Mouse (Mus musculus) spleen, adult 2 months (tissue): ENCODE data around the gene Ovol3. TPM values are rescaled to one million over a fixed set of nuclear protein-coding genes. Genes with fewer than 3 reads are reported as not detected.
A peak's percentile ranks its signal among the peaks of the same experiment; 100 is the strongest.
"Not testable (repeated sequence)": the region's sequence is repeated elsewhere in the genome, so short reads cannot be mapped to it uniquely, and the experiment has no call there.

Experiments
- DNase-seq, 2 experiments: peaks; one replicate each; pipeline versions ENCODE4 v3.0.0 to v3.0.0-alpha.2; 2012 to 2021; ENCODE audit warnings: low spot score in 2 of 2, low read depth in 1 of 2
- H3K27ac ChIP-seq: fragments of 200-500 bp; 2 replicates; pipeline ENCODE4 v1.5.1; 2012; ENCODE audit warnings: low read length, inconsistent platforms; ENCODE audit not compliant: insufficient read depth
- H3K27me3 ChIP-seq: fragments of 200-500 bp; 2 replicates; pipeline ENCODE4 v1.6.1; 2012; ENCODE audit warnings: mild to moderate bottlenecking, moderate library complexity, low read length, inconsistent platforms; ENCODE audit not compliant: control insufficient read depth, insufficient read depth
- H3K36me3 ChIP-seq: fragments of 200-500 bp; 2 replicates; pipeline ENCODE4 v1.6.1; 2012; ENCODE audit warnings: mild to moderate bottlenecking, low read length, inconsistent platforms; ENCODE audit not compliant: control insufficient read depth, insufficient read depth
- H3K4me1 ChIP-seq: fragments of 200-500 bp; 2 replicates; pipeline ENCODE4 v1.6.1; 2011; ENCODE audit warnings: inconsistent platforms; ENCODE audit not compliant: control insufficient read depth, insufficient read depth, insufficient read length
- H3K4me3 ChIP-seq: fragments of 200-500 bp; 2 replicates; pipeline ENCODE4 v1.5.1; 2011; ENCODE audit warnings: mild to moderate bottlenecking, inconsistent platforms; ENCODE audit not compliant: insufficient read depth, insufficient read length; ENCODE audit errors: extremely low read depth
- CTCF ChIP-seq: fragments of 200-500 bp; IDR thresholded peaks from 2 replicates; pipeline ENCODE4 v1.5.1; 2011; ENCODE audit warnings: mild to moderate bottlenecking, inconsistent platforms; ENCODE audit not compliant: insufficient read depth, insufficient read length, insufficient replicate concordance; ENCODE audit errors: extremely low read depth
- POLR2A ChIP-seq: fragments of 200-500 bp; IDR thresholded peaks from 2 replicates; pipeline ENCODE4 v1.6.1; 2011; ENCODE audit warnings: low read depth, low read length, inconsistent platforms
- WGBS: fragments of 180-500 bp; shearing (Covaris S2); methylation state at CpG from one replicate; pipeline ENCODE4 v1.1.7; 2018; 5-methylcytosine and 5-hydroxymethylcytosine counted together
- polyA plus RNA-seq: library from polyadenylated mRNA; depleted of rRNA; stranded (reverse); fragments of >200 nt; gene quantifications from 2 replicates; pipeline ENCODE4 v1.2.3, GENCODE M21; 2012

The Ovol3 gene
- polyA plus RNA-seq, 1 experiment = not detected

- WGBS = 92% methylated on average over 11 of the region's 11 CpGs
- no peak overlapping the region for H3K4me3 ChIP-seq
- no peaks in the 10 kb centered on the region for H3K36me3 ChIP-seq
Observed at GRCm38 (mm10) chr7:30202895-30203690, 32.4 kb downstream of the Ovol3 start.

GRCm38 (mm10) chr7:30200661-30201060, 34.9 kb downstream of the Ovol3 start:
- not testable (repeated sequence) for H3K4me1 ChIP-seq, H3K27ac ChIP-seq, H3K4me3 ChIP-seq, H3K36me3 ChIP-seq, DNase-seq, H3K27me3 ChIP-seq
- WGBS = 93% methylated on average over 5 of the region's 5 CpGs

More at GRCm38 (mm10) chr7:30202895-30203690, 32.4 kb downstream of the Ovol3 start:
- Histone ChIP-seq H3K27me3 (no peaks in the 10 kb centered on the region), H3K27ac (no peak overlapping the region), H3K4me1 (no peaks in the 10 kb centered on the region)
- TF ChIP-seq POLR2A (no peak), CTCF (no peak)
- no peak for DNase-seq

GRCm38 (mm10) chr7:30200200-30200599, 35.3 kb downstream of the Ovol3 start:
- WGBS = 94% methylated on average over 5 of the region's 5 CpGs
- no peaks in the 10 kb centered on the region for H3K4me1 ChIP-seq
- no peaks in the 10 kb centered on the region for H3K36me3 ChIP-seq
- no peak overlapping the region for H3K27ac ChIP-seq
- DNase-seq = no peak
- no peak for TF ChIP-seq CTCF
- no peak for TF ChIP-seq POLR2A
- no peak overlapping the region for H3K4me3 ChIP-seq
- H3K27me3 ChIP-seq = no peaks in the 10 kb centered on the region

GRCm38 (mm10) chr7:30199498-30200139, 35.9 kb downstream of the Ovol3 start:
- DNase-seq = no peak
- no peaks in the 10 kb centered on the region for H3K36me3 ChIP-seq
- no peaks in the 10 kb centered on the region for H3K4me1 ChIP-seq
- no peak for TF ChIP-seq POLR2A
- no peak for TF ChIP-seq CTCF
- H3K4me3 ChIP-seq = no peak overlapping the region
- H3K27me3 ChIP-seq = no peaks in the 10 kb centered on the region
- WGBS = 86% methylated on average over 18 of the region's 18 CpGs
- no peak overlapping the region for H3K27ac ChIP-seq

GRCm38 (mm10) chr7:30198481-30198971, 37.0 kb downstream of the Ovol3 start, which contains the start of gene Capns1:
Capns1 (minus strand) TSS chr7:30198811.
- 12% methylated on average over 8 of the region's 8 CpGs for WGBS
- Histone ChIP-seq H3K4me1 (no peaks in the 10 kb centered on the region; the same call in 1 of the 2 replicates), H3K27me3 (no peaks in the 10 kb centered on the region), H3K4me3 (no peak within 1 kb of the TSS), H3K27ac (no peak within 1 kb of the TSS), H3K36me3 (no peaks in the 10 kb centered on the region)
- TF ChIP-seq POLR2A = no peak
- TF ChIP-seq CTCF = peak; percentile 79; the same call in 1 of the 2 replicates
- peak; percentile 64 to 65 for DNase-seq

- TF ChIP-seq CTCF (no peak), POLR2A (no peak)
- no peaks in the 10 kb centered on the region; the same call in 1 of the 2 replicates for H3K4me1 ChIP-seq
- no peak for DNase-seq
- peaks cover 1% of the 10 kb centered on the region for H3K36me3 ChIP-seq
- no peak overlapping the region for H3K27ac ChIP-seq
- 49% methylated on average over 5 of the region's 5 CpGs for WGBS
- no peaks in the 10 kb centered on the region for H3K27me3 ChIP-seq
- no peak overlapping the region for H3K4me3 ChIP-seq
Observed at GRCm38 (mm10) chr7:30197592-30198129, 37.9 kb downstream of the Ovol3 start.
